Mouse (Mus musculus): ENCODE data around the gene Smg6. TPM values are rescaled to one million over a fixed set of nuclear protein-coding genes. Genes with fewer than 3 reads are reported as not detected.
"Not testable (repeated sequence)": the region's sequence is repeated elsewhere in the genome, so short reads cannot be mapped to it uniquely, and the experiment has no call there.

Smg6 gene
- polyA plus RNA-seq, 1 experiment, result 40.8 TPM

GRCm38 (mm10) chr11:74988162-74988561 lies 62.5 kb downstream of the Smg6 start:
- TF ChIP-seq POLR2A (IDR thresholded peaks at IDR 0.05; ENCODE audit: borderline replicate concordance, extremely low read depth, low read depth, low read length), result no peak
- TF ChIP-seq CTCF (IDR thresholded peaks at IDR 0.05; ENCODE audit: insufficient read depth, low read length), result no peak
- no peak overlapping the region for H3K4me3 ChIP-seq (replicated peaks; ENCODE audit: extremely low read depth, low read depth, low read length)
- peaks cover 21% of the 10 kb centered on the region for H3K4me1 ChIP-seq (ENCODE audit: control insufficient read depth, insufficient read depth, low read length)
- no peak for DNase-seq
- WGBS, result 22% methylated on average over 5 of the region's 5 CpGs

- DNase-seq, result peak; percentile 26
- TF ChIP-seq CTCF (IDR thresholded peaks at IDR 0.05; ENCODE audit: insufficient read depth, low read length) (no peak), POLR2A (IDR thresholded peaks at IDR 0.05; ENCODE audit: borderline replicate concordance, extremely low read depth, low read depth, low read length) (no peak)
- Histone ChIP-seq H3K4me3 (replicated peaks; ENCODE audit: extremely low read depth, low read depth, low read length) (no peak overlapping the region), H3K4me1 (ENCODE audit: control insufficient read depth, insufficient read depth, low read length) (peaks cover 21% of the 10 kb centered on the region)
- 36% methylated on average over 2 of the region's 2 CpGs for WGBS
Measured at GRCm38 (mm10) chr11:74989047-74989446, 63.4 kb downstream of the Smg6 start.

DNA sequence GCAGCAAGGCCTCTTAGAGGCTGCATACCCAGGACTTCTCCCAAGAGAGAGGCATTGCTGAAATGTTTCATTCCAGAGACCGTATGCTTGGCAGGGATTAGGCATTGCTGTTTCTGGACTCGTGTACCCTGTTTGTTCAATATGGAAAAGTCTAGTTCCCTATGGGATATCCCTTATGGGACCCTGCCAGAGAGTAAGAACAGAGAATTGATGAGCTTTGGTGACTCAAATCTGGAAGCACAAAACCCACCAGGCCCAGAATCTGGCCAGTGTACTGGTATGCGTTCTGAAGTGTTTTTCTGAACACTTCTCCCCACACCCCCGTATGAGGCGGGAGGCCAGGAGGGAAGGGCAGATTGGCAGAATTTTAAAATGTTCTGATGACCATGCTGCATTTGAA lies 64.9 kb downstream of the Smg6 start:
- DNase-seq, result peak; percentile 33
- TF ChIP-seq CTCF (IDR thresholded peaks at IDR 0.05; ENCODE audit: insufficient read depth, low read length) (no peak), POLR2A (IDR thresholded peaks at IDR 0.05; ENCODE audit: borderline replicate concordance, extremely low read depth, low read depth, low read length) (no peak)
- Histone ChIP-seq H3K4me3 (replicated peaks; ENCODE audit: extremely low read depth, low read depth, low read length) (no peak overlapping the region), H3K4me1 (ENCODE audit: control insufficient read depth, insufficient read depth, low read length) (peaks cover 21% of the 10 kb centered on the region)
- WGBS, result 42% methylated on average over 5 of the region's 5 CpGs

DNA sequence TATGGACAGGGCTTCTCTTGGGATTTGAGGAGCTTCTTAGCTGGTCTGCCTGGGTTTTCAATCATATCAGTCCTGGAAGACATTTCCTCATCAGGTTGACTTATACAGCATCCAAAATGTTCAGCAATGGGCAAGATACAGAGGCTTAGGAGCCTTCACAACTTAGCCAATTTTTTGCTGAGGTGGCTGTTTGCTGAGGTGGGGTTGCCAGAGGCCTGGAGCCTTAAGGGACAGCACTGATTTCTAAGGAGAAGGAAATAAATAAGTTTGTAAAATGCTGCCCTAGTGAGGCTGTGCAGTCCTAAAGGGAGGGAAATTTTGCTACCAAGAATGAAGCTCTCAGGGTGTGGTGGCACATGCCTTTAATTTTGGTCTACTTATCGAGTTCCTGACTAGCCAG lies 65.7 kb downstream of the Smg6 start:
- H3K4me1 ChIP-seq (ENCODE audit: control insufficient read depth, insufficient read depth, low read length), result peaks cover 21% of the 10 kb centered on the region
- no peak overlapping the region for H3K4me3 ChIP-seq (replicated peaks; ENCODE audit: extremely low read depth, low read depth, low read length)
- TF ChIP-seq POLR2A (IDR thresholded peaks at IDR 0.05; ENCODE audit: borderline replicate concordance, extremely low read depth, low read depth, low read length) (no peak), CTCF (IDR thresholded peaks at IDR 0.05; ENCODE audit: insufficient read depth, low read length) (no peak)
- 72% methylated on average over 1 of the region's 1 CpGs for WGBS
- DNase-seq, result no peak

DNA sequence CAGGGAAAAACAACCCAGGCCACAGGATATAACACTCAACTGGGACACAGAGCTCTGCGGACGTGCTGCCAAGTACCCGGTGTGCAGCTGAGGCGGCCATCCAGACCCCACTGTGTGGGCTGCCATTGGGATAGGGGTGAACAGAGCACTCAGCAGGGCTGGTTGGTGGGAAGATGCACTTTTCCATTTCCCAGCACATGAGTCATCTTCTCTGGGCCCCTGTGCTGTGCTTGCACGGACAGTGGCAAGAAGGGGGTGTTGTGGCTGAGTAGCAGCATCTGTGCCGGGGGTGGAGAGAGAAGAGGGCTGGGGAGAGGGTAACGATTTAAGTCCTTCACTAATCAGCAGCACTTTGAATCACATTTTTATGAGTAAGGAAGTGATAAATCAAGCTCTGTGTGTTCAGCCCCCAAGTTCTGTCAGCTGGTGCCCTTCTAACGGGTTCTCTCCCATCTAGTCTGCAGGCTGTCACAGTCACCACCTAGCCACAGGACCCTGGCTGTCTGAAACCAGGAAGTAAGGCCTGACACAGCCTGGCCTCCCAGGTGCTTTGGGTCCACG lies 66.9 kb downstream of the Smg6 start:
- WGBS, result 59% methylated on average over 9 of the region's 9 CpGs
- TF ChIP-seq CTCF (IDR thresholded peaks at IDR 0.05; ENCODE audit: insufficient read depth, low read length) (no peak), POLR2A (IDR thresholded peaks at IDR 0.05; ENCODE audit: borderline replicate concordance, extremely low read depth, low read depth, low read length) (no peak)
- Histone ChIP-seq H3K4me3 (replicated peaks; ENCODE audit: extremely low read depth, low read depth, low read length) (no peak overlapping the region), H3K4me1 (ENCODE audit: control insufficient read depth, insufficient read depth, low read length) (peaks cover 21% of the 10 kb centered on the region)
- no peak for DNase-seq

DNA sequence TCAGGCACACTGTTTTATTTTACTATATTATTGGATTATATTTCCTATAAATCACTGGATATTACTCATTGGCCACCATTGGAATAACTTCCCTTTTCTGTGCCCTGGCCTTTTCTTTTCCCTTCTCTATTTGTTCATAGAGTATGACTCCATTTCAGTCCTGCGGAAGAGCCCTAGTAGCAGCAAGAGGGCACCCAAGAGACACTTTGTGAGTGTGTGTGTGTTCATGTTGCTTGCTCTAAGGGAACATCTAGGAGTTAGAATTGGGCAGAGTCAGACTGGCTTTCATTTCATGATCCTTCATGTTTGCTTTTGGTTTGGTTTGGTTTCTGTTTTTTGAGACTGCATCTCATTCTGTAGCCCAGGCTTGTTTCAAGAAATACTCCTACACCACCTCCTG lies 68.5 kb downstream of the Smg6 start:
- Histone ChIP-seq H3K4me1 (ENCODE audit: control insufficient read depth, insufficient read depth, low read length) (peaks cover 12% of the 10 kb centered on the region), H3K4me3 (replicated peaks; ENCODE audit: extremely low read depth, low read depth, low read length) (no peak overlapping the region)
- DNase-seq, result no peak
- WGBS, result 53% methylated on average over 1 of the region's 1 CpGs
- TF ChIP-seq CTCF (IDR thresholded peaks at IDR 0.05; ENCODE audit: insufficient read depth, low read length) (no peak), POLR2A (IDR thresholded peaks at IDR 0.05; ENCODE audit: borderline replicate concordance, extremely low read depth, low read depth, low read length) (no peak)

- TF ChIP-seq CTCF (IDR thresholded peaks at IDR 0.05; ENCODE audit: insufficient read depth, low read length) (no peak), POLR2A (IDR thresholded peaks at IDR 0.05; ENCODE audit: borderline replicate concordance, extremely low read depth, low read depth, low read length) (no peak)
- no peak for DNase-seq
- Histone ChIP-seq H3K4me3 (replicated peaks; ENCODE audit: extremely low read depth, low read depth, low read length) (no peak overlapping the region), H3K4me1 (ENCODE audit: control insufficient read depth, insufficient read depth, low read length) (peaks cover 12% of the 10 kb centered on the region)
Measured at GRCm38 (mm10) chr11:74994856-74995255, 69.2 kb downstream of the Smg6 start.

DNA sequence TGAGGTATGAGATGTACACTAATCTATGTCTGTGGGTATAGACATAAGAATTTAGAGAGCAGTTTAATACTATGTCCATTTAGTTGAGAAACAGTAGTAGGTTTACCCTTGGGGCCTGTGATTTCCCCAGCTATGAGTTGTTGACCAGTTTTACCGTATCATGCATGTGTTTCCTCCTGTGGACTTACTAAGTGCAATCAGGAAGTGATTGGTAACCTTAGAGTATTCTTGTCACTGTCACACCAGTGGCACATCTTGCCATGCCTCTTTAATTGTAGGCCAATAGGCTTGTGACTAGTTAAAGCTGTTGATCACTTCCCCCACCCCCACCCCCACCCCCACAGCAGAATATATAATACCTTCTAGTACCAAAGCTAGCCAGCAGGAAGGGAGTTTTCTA lies 70.9 kb downstream of the Smg6 start:
- TF ChIP-seq CTCF (IDR thresholded peaks at IDR 0.05; ENCODE audit: insufficient read depth, low read length) (no peak), POLR2A (IDR thresholded peaks at IDR 0.05; ENCODE audit: borderline replicate concordance, extremely low read depth, low read depth, low read length) (no peak)
- 76% methylated on average over 1 of the region's 1 CpGs for WGBS
- Histone ChIP-seq H3K4me3 (replicated peaks; ENCODE audit: extremely low read depth, low read depth, low read length) (no peak overlapping the region), H3K4me1 (ENCODE audit: control insufficient read depth, insufficient read depth, low read length) (peaks cover 8% of the 10 kb centered on the region; the same call in 1 of the 2 replicates)
- no peak for DNase-seq

GRCm38 (mm10) chr11:75000869-75001653 lies 75.4 kb downstream of the Smg6 start:
- WGBS, result 63% methylated on average over 10 of the region's 10 CpGs
- H3K4me1 ChIP-seq (ENCODE audit: control insufficient read depth, insufficient read depth, low read length), result peaks cover 4% of the 10 kb centered on the region; the same call in 1 of the 2 replicates
- TF ChIP-seq POLR2A (IDR thresholded peaks at IDR 0.05; ENCODE audit: borderline replicate concordance, extremely low read depth, low read depth, low read length) (no peak), CTCF (IDR thresholded peaks at IDR 0.05; ENCODE audit: insufficient read depth, low read length) (no peak)
- no peak overlapping the region for H3K4me3 ChIP-seq (replicated peaks; ENCODE audit: extremely low read depth, low read depth, low read length)
- DNase-seq, result no peak

DNA sequence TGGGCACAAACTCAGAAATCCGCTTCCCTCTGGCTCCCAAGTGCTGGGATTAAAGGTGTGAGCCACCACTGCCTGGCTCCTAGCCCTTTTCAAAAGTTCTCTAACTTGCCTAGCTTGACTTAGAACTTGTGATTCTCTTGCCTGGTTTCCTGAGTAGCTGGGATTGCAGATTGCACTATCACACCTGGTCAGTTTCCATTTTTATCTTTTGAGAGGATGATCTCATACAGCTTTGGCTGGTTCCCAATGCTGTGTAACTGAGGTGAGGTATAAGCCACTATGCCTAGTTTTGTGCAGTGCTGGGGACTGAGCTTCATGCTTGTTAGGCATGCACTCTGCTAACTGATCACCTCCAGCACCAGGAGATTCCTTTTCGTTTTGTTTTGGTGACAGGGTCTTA lies 82.6 kb downstream of the Smg6 start:
- Histone ChIP-seq H3K4me1 (ENCODE audit: control insufficient read depth, insufficient read depth, low read length) (peaks cover 4% of the 10 kb centered on the region), H3K4me3 (replicated peaks; ENCODE audit: extremely low read depth, low read depth, low read length) (no peak overlapping the region)
- no peak for TF ChIP-seq POLR2A (IDR thresholded peaks at IDR 0.05; ENCODE audit: borderline replicate concordance, extremely low read depth, low read depth, low read length)
- TF ChIP-seq CTCF (IDR thresholded peaks at IDR 0.05; ENCODE audit: insufficient read depth, low read length), result no peak
- no peak for DNase-seq
- WGBS, result 69% methylated on average over 2 of the region's 2 CpGs

DNA sequence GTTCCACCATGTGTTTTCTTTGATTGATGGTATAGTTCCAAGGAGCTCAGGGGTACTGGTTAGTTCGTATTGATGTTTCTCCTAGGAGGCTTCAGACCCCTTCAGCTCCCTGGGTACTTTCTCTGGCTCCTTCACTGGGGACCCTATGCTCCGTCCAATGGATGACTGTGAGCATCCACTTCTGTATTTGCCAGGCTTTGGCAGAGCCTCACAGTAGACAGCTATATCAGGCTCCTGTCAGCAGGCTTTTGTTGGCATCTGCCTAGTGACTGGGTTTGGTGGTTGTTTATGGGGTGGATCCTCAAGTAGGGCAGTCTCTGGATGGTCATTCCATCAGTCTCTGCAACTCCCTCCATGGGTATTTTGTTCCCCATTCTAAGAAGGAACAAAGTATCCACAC lies 83.9 kb downstream of the Smg6 start:
- WGBS, result 96% methylated on average over 2 of the region's 2 CpGs
- DNase-seq; H3K4me3 ChIP-seq (replicated peaks; ENCODE audit: extremely low read depth, low read depth, low read length); H3K4me1 ChIP-seq (ENCODE audit: control insufficient read depth, insufficient read depth, low read length): not testable (repeated sequence)

All from lung, adult 2 months (tissue).